Mouse (Mus musculus) midbrain, embryonic 14.5 days (tissue): ENCODE data around the gene En1. TPM values are rescaled to one million over a fixed set of nuclear protein-coding genes. Genes with fewer than 3 reads are reported as not detected.

ENCODE experiments used
- ATAC-seq: fragments of 200-750 bp; cut with Nextera tagmentation; 2 replicates; pipeline ENCODE4 v1.8.0; 2017; ENCODE audit warnings: moderate number of reproducible peaks, moderate library complexity; ENCODE audit not compliant: low FRiP score, low TSS enrichment
- DNase-seq: peaks from one replicate; pipeline ENCODE4 v3.0.0-alpha.2; 2015
- H3K27ac ChIP-seq: fragments of 300-500 bp; sonication (generic); replicated peaks from 2 replicates; pipeline ENCODE4 v1.5.1; 2014; ENCODE audit warnings: mild to moderate bottlenecking, low read depth, low read length, moderate library complexity
- H3K27me3 ChIP-seq: fragments of 300-500 bp; sonication (generic); 2 replicates; pipeline ENCODE4 v1.6.1; 2014; ENCODE audit warnings: low read length, control low read depth, mixed read lengths; ENCODE audit not compliant: control insufficient read depth, insufficient read depth
- H3K36me3 ChIP-seq: fragments of 300-500 bp; sonication (generic); 2 replicates; pipeline ENCODE4 v1.6.1; 2014; ENCODE audit warnings: low read length, control low read depth; ENCODE audit not compliant: control insufficient read depth, insufficient read depth
- H3K4me1 ChIP-seq: fragments of 300-500 bp; sonication (generic); 2 replicates; pipeline ENCODE4 v1.6.1; 2014; ENCODE audit warnings: mild to moderate bottlenecking, antibody characterized with exemption, low read length, control low read depth; ENCODE audit not compliant: control insufficient read depth, insufficient read depth
- H3K4me2 ChIP-seq: fragments of 300-500 bp; sonication (generic); 2 replicates; pipeline ENCODE4 v1.6.1; 2014; ENCODE audit warnings: mild to moderate bottlenecking, low read length, moderate library complexity
- H3K4me3 ChIP-seq: fragments of 300-500 bp; sonication (generic); replicated peaks from 2 replicates; pipeline ENCODE4 v1.5.1; 2014; ENCODE audit warnings: low read depth, low read length
- H3K9ac ChIP-seq: fragments of 300-500 bp; sonication (generic); replicated peaks from 2 replicates; pipeline ENCODE4 v1.6.1; 2014; ENCODE audit warnings: mild to moderate bottlenecking, low read length, moderate library complexity
- H3K9me3 ChIP-seq: fragments of 300-500 bp; sonication (generic); 2 replicates; pipeline ENCODE4 v1.6.1; 2016; ENCODE audit warnings: low read length, control low read depth, mixed read lengths; ENCODE audit not compliant: control insufficient read depth
- WGBS: fragments of 180-500 bp; shearing (Covaris S2); extraction: QIAGEN DNeasy Blood & Tissue Kit; methylation state at CpG from one replicate; pipeline ENCODE4 v1.1.7; 2014; 5-methylcytosine and 5-hydroxymethylcytosine counted together
- polyA plus RNA-seq: library from polyadenylated mRNA; unstranded; fragments of >200 nt; fragmentation: Nextera tagmentation; extraction: Ambion mirVana; gene quantifications from 2 replicates; pipeline ENCODE4 v1.2.1, GENCODE M21; 2014

The En1 gene
- polyA plus RNA-seq, 1 experiment from 2014 or later = 16.8 TPM

DNA sequence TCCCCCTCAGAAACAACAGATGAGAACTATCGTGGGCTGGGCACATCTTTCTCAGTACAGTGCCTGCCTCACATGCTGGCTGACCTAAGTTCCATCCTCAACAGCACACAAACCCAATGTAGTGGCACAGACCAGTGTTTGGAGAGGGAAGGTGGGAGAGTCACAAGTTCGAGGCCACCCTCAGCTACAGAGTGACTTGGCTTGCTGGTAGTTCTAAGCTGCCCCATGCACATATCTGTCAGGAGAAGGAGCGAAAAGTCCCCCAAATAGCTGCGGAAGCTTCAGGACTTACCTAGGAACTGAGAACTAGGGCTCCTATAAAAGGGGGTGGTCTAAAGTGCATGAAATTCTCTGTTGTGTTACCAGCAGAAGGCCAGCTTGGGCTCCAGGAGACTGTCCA is 14.3 kb upstream of the En1 start:
- Histone ChIP-seq H3K9ac (no peak overlapping the region), H3K9me3 (no peaks in the 10 kb centered on the region), H3K4me2 (no peak overlapping the region), H3K4me3 (no peak overlapping the region), H3K27me3 (peaks cover 22% of the 10 kb centered on the region), H3K36me3 (no peaks in the 10 kb centered on the region), H3K4me1 (no peaks in the 10 kb centered on the region), H3K27ac (no peak overlapping the region)
- DNase-seq (no peak), ATAC-seq (no peak)
- WGBS = 85% methylated on average over 4 of the region's 4 CpGs

DNA sequence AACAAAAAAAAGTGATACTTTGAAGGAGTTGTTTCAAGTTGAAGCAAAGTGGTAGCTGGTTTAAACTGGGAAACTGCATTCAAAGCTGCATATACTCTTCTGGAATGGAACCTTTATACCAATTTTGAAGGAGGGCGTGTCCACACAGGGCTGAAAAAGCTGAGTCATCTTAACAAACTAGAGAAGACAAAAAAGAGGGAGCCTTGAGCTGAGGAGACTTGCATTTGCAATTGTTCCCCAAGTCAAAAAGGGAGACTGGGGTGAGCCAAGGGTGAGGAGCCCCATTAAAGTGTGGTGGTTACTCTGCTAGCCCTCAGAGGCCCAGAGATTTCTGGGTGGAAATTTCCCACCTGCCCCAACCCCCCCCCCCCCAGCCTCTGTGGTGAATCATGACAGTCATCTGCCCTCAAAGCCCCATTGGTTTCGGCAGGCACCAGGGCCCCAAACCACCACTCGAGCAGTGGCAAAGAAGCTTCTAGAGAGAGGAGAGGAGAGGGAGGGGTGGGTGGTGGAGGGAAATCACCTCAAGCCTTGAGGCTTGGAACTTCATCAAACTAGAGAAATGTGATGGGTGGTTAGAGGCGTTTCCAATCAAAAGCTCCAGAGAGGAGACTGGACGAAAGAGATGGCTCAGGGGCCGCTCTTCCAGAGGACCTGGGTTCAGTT is 13.7 kb upstream of the En1 start:
- Histone ChIP-seq H3K4me1 (no peaks in the 10 kb centered on the region), H3K36me3 (no peaks in the 10 kb centered on the region), H3K4me3 (no peak overlapping the region), H3K4me2 (no peak overlapping the region), H3K9me3 (no peaks in the 10 kb centered on the region), H3K9ac (no peak overlapping the region), H3K27ac (no peak overlapping the region), H3K27me3 (peaks cover 26% of the 10 kb centered on the region)
- DNase-seq (no peak), ATAC-seq (no peak)
- WGBS = 82% methylated on average over 6 of the region's 6 CpGs

DNA sequence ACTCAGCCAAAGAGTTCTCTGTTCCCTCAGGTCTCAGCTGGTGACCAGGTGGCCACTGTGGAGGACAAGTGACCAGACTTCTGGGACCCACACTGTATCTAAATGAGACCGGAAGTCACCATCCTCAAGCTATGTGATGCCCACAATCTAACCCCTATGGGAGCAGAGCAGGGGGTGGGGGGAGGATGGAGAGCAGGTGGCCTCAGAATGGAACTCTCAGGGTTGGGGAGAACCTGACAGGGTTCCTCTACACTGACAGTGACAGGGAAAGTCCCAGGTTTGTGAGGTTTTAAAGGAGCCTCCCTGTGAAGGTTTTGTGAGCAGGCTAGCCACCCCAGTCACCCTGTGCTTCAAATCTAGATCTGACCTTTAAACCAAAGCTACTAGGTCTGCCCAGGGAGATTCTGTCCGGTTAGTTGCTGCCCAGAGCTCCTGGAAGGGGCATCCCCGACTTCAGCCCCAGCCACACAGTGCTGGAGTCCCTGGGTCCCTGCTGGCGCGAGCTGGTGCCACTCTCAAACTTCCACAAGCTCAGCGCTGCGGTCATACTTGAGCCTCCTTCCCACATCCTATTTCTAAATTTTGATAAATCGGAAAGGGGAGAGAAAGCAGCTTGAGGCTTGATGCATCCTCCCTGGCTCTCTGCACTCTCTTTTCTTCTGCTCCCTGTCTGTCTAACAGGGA is 8.8 kb upstream of the En1 start:
- 23% methylated on average over 8 of the region's 8 CpGs for WGBS
- no peaks in the 10 kb centered on the region for H3K4me1 ChIP-seq
- DNase-seq = no peak
- no peak overlapping the region for H3K4me3 ChIP-seq
- no peak overlapping the region for H3K27ac ChIP-seq
- no peak overlapping the region for H3K4me2 ChIP-seq
- peaks cover 73% of the 10 kb centered on the region for H3K27me3 ChIP-seq
- H3K36me3 ChIP-seq = no peaks in the 10 kb centered on the region
- no peak overlapping the region for H3K9ac ChIP-seq
- H3K9me3 ChIP-seq = no peaks in the 10 kb centered on the region
- no peak for ATAC-seq

DNA sequence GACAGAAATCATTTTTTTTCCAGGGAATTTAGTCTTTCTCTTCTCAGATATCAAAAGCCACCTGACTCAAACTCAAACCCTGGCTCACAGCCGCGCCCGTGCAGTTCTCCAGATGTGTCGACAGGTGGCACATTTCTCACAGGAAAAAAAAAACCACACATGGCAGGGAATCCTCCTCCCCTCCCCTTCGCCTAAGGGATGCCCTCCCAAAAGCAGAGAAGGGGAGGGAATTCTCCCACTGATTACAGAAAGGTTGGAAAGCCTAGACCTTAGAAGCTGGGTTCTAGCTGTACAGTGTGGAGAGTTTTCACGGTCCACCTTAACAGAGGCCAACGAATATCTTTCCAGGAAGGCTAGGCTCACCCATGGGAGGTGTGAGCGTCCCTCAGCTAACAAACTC is 7.6 kb upstream of the En1 start:
- Histone ChIP-seq H3K9ac (no peak overlapping the region; the same call in 1 of the 2 replicates), H3K36me3 (no peaks in the 10 kb centered on the region), H3K27me3 (peaks cover 84% of the 10 kb centered on the region), H3K27ac (no peak overlapping the region), H3K4me2 (peak overlapping the region; percentile 75; the same call in 1 of the 2 replicates), H3K4me1 (no peaks in the 10 kb centered on the region), H3K4me3 (no peak overlapping the region), H3K9me3 (no peaks in the 10 kb centered on the region)
- peak; percentile 85 for DNase-seq
- WGBS = 1% methylated on average over 8 of the region's 8 CpGs
- no peak; the same call in 1 of the 2 replicates for ATAC-seq

DNA sequence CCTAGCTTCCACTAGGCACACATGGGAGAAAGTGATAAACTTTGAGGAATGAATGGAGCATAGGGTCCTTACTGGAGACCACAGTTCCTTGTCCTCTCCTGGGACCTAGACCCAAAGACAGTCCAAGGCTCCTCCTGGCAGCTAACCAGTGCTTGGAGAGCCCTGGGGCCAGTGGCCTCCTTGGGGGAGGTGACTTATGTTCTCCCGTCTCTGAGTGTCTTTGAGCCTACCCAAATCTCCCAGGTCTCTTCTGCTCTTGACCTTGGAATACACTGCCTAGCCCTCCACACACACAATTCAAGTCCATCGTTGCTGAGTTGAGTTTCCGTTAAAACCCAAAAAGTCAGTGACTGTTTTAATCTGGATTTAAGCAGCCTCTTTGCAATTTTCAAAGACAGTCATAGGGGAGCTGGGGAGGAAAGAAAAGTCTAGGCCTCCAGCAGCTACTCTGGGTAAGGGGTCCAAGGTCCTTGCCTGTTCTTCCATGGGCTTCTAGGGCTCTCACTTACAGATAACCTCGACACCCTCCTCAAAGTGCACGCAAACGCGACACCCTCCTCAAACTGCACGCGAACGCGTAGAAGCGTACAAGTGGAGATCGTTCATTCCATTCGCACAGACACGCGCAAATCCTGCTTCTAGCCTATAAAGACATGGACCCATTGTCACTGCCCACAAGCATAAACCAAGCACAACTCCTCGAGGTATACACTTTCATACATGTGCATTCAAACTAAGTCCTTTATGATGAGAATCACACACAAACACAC is 6.6 kb upstream of the En1 start:
- H3K4me1 ChIP-seq = no peaks in the 10 kb centered on the region
- no peak overlapping the region for H3K27ac ChIP-seq
- H3K9me3 ChIP-seq = no peaks in the 10 kb centered on the region
- 4% methylated on average over 17 of the region's 17 CpGs for WGBS
- H3K4me3 ChIP-seq = peak overlapping the region; percentile 59
- H3K36me3 ChIP-seq = no peaks in the 10 kb centered on the region
- H3K9ac ChIP-seq = no peak overlapping the region
- peak overlapping the region; percentile 75 for H3K4me2 ChIP-seq
- peaks cover 88% of the 10 kb centered on the region for H3K27me3 ChIP-seq
- DNase-seq (peak; percentile 41), ATAC-seq (no peak)

DNA sequence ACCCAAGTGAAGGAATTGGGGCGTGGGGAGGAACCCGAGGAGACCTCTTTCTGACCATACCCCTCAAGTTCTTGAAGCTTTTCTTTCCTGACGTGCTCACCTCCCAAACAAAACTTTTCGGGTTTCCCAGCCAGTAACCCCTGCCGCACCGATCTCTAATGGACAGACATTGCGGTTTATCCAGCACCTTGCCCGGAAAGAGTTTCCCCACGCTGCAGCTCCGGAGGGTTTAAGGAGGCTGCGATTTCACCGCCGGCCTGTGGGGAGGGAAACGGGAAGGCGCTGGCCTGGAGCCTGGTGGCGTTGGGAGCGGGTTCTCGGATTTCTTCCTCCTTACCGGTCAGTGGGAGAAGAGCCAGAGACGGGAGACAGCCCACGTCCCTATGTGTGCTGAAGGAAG is 5.9 kb upstream of the En1 start:
- ATAC-seq (no peak), DNase-seq (peak; percentile 66)
- 1% methylated on average over 21 of the region's 21 CpGs for WGBS
- Histone ChIP-seq H3K4me2 (peak overlapping the region; percentile 75), H3K4me1 (no peaks in the 10 kb centered on the region), H3K9me3 (no peaks in the 10 kb centered on the region), H3K36me3 (no peaks in the 10 kb centered on the region), H3K27ac (peak overlapping the region; percentile 78), H3K9ac (peak overlapping the region; percentile 42; the same call in 1 of the 2 replicates), H3K4me3 (peak overlapping the region; percentile 59), H3K27me3 (peaks cover 88% of the 10 kb centered on the region)

DNA sequence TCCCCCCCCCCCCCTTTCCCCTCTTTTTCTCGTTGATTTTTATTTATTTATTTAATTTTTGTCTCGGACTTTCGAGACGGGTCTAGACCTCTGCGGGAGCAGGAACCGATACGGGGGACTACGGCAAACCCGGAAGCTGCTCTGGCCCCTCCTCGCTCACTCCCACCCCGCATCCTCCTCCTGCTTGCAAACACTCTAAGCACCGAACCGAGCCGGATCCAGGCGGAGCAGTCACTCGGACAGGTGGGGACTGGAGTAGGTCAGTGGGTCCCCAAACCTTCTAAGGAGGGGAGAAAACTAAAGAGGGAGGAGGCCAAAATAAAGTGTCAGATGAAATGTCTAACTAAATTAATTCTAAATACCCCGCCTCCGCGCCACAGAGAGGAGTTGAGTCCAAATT is 5.4 kb upstream of the En1 start:
- no peaks in the 10 kb centered on the region for H3K36me3 ChIP-seq
- peak overlapping the region; percentile 42; the same call in 1 of the 2 replicates for H3K9ac ChIP-seq
- peak overlapping the region; percentile 78 for H3K27ac ChIP-seq
- ATAC-seq (no peak), DNase-seq (peak; percentile 60)
- under 1% methylated on average over 19 of the region's 19 CpGs for WGBS
- no peaks in the 10 kb centered on the region for H3K9me3 ChIP-seq
- no peaks in the 10 kb centered on the region for H3K4me1 ChIP-seq
- H3K4me3 ChIP-seq = peak overlapping the region; percentile 59
- peak overlapping the region; percentile 75 for H3K4me2 ChIP-seq
- peaks cover 86% of the 10 kb centered on the region for H3K27me3 ChIP-seq

DNA sequence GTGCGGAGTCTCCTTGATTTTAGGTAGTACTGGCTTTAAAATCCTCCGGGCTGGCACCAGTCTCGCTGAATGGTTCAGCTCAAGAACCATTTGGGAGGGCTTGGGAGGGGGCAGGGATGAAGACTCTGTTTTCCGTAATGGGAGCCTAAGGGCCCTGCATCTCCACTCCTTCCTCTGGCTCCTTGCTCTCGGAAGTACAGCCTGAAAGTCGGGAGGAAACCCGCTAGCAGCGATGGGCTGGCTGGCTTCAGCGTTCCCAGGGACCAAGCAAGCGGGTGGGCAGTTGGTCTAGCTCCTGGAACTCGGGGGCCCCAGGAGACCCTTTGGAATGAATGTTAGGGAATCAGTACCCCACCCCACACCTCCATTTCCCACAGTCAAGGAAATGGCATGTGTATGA is 4.9 kb upstream of the En1 start:
- H3K4me2 ChIP-seq = peak overlapping the region; percentile 75
- peaks cover 86% of the 10 kb centered on the region for H3K27me3 ChIP-seq
- no peaks in the 10 kb centered on the region for H3K9me3 ChIP-seq
- H3K27ac ChIP-seq = peak overlapping the region; percentile 78; the same call in 1 of the 2 replicates
- peak overlapping the region; percentile 59 for H3K4me3 ChIP-seq
- WGBS = 1% methylated on average over 11 of the region's 11 CpGs
- H3K36me3 ChIP-seq = no peaks in the 10 kb centered on the region
- DNase-seq = peak; percentile 45
- no peak for ATAC-seq
- no peaks in the 10 kb centered on the region for H3K4me1 ChIP-seq
- peak overlapping the region; percentile 42; the same call in 1 of the 2 replicates for H3K9ac ChIP-seq
